Mouse (Mus musculus): ENCODE data around the gene Orai1.

- peak; percentile 17; the same call in 1 of the 2 replicates for TF ChIP-seq CTCF (IDR thresholded peaks at IDR 0.05; ENCODE audit: low read depth)
- peak; percentile 66; the same call in 1 of the 2 replicates for TF ChIP-seq EP300 (IDR thresholded peaks at IDR 0.05; ENCODE audit: low read depth)
These were observed at the start of gene Orai1 for GRCm38 (mm10) chr5:123014753-123015701.
